Mouse (Mus musculus) bone marrow macrophage, adult 2 months (primary cell): ENCODE data around the gene Syce1.

Experiments
- CTCF ChIP-seq: IDR thresholded peaks from 2 replicates; pipeline ENCODE4 v1.5.1; 2012; ENCODE audit warnings: low read depth, mild to moderate bottlenecking, low read length, moderate library complexity
- POLR2A ChIP-seq: IDR thresholded peaks from 2 replicates; pipeline ENCODE4 v1.6.1; 2012; ENCODE audit warnings: mild to moderate bottlenecking, low read depth, low read length, borderline replicate concordance

DNA sequence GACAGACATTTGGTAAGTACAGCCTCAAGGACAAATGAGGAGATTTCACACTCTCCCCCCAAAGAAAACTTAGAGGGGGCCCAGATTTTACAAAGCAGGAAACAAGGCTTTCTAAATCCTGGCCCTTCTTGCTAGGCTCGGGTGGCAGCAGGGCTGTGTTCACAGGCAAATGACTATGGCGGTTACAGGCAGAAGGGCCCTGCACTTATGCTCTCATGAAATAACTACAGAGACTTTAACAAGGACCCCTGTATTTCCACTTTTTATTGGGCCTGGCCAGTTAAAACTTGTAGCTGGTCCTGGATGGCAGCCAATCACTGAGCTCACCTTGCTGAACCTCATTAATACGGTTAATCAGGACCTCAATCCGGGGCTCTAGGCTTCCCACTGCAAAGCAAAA, 7.1 kb downstream of the Syce1 start:
- TF ChIP-seq POLR2A = no peak
- no peak for TF ChIP-seq CTCF
